Mouse (Mus musculus) limb, embryonic 11.5 days (tissue): Measurements from ENCODE around the gene Unc5cl. TPM values are rescaled to one million over a fixed set of nuclear protein-coding genes. Genes with fewer than 3 reads are reported as not detected.

ENCODE experiments used
- ATAC-seq: fragments of 200-750 bp; cut with Nextera tagmentation; 2 replicates; pipeline ENCODE4 v1.8.0; 2017; ENCODE audit warnings: low read depth; ENCODE audit not compliant: insufficient number of reproducible peaks, low FRiP score, low TSS enrichment
- DNase-seq: peaks from one replicate; pipeline ENCODE4 v3.0.0-alpha.2; 2015; ENCODE audit warnings: low spot score
- H3K27ac ChIP-seq: fragments of 300-500 bp; sonication (generic); replicated peaks from 2 replicates; pipeline ENCODE4 v1.5.1; 2014; ENCODE audit warnings: low read depth, mild to moderate bottlenecking, low read length
- H3K27me3 ChIP-seq: fragments of 300-500 bp; sonication (generic); 2 replicates; pipeline ENCODE4 v1.6.1; 2014; ENCODE audit warnings: mild to moderate bottlenecking, low read length, mixed read lengths; ENCODE audit not compliant: control insufficient read depth, insufficient read depth
- H3K36me3 ChIP-seq: fragments of 300-500 bp; sonication (generic); 2 replicates; pipeline ENCODE4 v1.6.1; 2014; ENCODE audit warnings: mild to moderate bottlenecking, low read length, moderate library complexity, mixed read lengths; ENCODE audit not compliant: control insufficient read depth, insufficient read depth
- H3K4me1 ChIP-seq: fragments of 300-500 bp; sonication (generic); 2 replicates; pipeline ENCODE4 v1.6.1; 2014; ENCODE audit warnings: low read length, mixed read lengths; ENCODE audit not compliant: control insufficient read depth, insufficient read depth
- H3K4me2 ChIP-seq: fragments of 300-500 bp; sonication (generic); 2 replicates; pipeline ENCODE4 v1.6.1; 2014; ENCODE audit warnings: low read depth, mild to moderate bottlenecking, moderate library complexity; ENCODE audit not compliant: severe bottlenecking
- H3K4me3 ChIP-seq: fragments of 300-500 bp; sonication (generic); 2 replicates; pipeline ENCODE4 v1.5.1; 2014; ENCODE audit warnings: low read depth, low read length
- H3K9ac ChIP-seq: fragments of 300-500 bp; sonication (generic); 2 replicates; pipeline ENCODE4 v1.6.1; 2014; ENCODE audit warnings: mild to moderate bottlenecking, low read length
- H3K9me3 ChIP-seq: fragments of 300-500 bp; sonication (generic); 2 replicates; pipeline ENCODE4 v1.6.1; 2016; ENCODE audit warnings: low read length; ENCODE audit not compliant: control insufficient read depth
- WGBS: fragments of 180-500 bp; shearing (Covaris S2); extraction: QIAGEN DNeasy Blood & Tissue Kit; methylation state at CpG from one replicate; pipeline ENCODE4 v1.1.7; 2014; 5-methylcytosine and 5-hydroxymethylcytosine counted together
- polyA plus RNA-seq: library from polyadenylated mRNA; unstranded; fragments of >200 nt; fragmentation: Nextera tagmentation; extraction: Ambion mirVana; gene quantifications from 2 replicates; pipeline ENCODE4 v1.2.1, GENCODE M21; 2014

Unc5cl gene
- polyA plus RNA-seq, 1 experiment from 2014 or later: 0.33 TPM

GRCm38 (mm10) chr17:48416011-48416410, 38.7 kb upstream of the Unc5cl start:
- DNase-seq (no peak), ATAC-seq (no peak)
- WGBS: 89% methylated on average over 7 of the region's 7 CpGs
- H3K4me3 ChIP-seq: no peak overlapping the region
- peaks cover 9% of the 10 kb centered on the region for H3K4me1 ChIP-seq
- peaks cover 4% of the 10 kb centered on the region; the same call in 1 of the 2 replicates for H3K36me3 ChIP-seq
- H3K27ac ChIP-seq: no peak overlapping the region
- no peak overlapping the region for H3K9ac ChIP-seq
- no peaks in the 10 kb centered on the region for H3K9me3 ChIP-seq
- no peak overlapping the region for H3K4me2 ChIP-seq
- H3K27me3 ChIP-seq: no peaks in the 10 kb centered on the region

GRCm38 (mm10) chr17:48416425-48417195, 38.1 kb upstream of the Unc5cl start:
- peaks cover 4% of the 10 kb centered on the region; the same call in 1 of the 2 replicates for H3K36me3 ChIP-seq
- no peaks in the 10 kb centered on the region for H3K9me3 ChIP-seq
- no peak overlapping the region for H3K4me2 ChIP-seq
- no peak overlapping the region for H3K9ac ChIP-seq
- 94% methylated on average over 14 of the region's 14 CpGs for WGBS
- H3K4me1 ChIP-seq: peaks cover 4% of the 10 kb centered on the region; the same call in 1 of the 2 replicates
- DNase-seq (peak; percentile 79), ATAC-seq (peak; percentile 73; the same call in 1 of the 2 replicates)
- H3K27ac ChIP-seq: no peak overlapping the region
- H3K4me3 ChIP-seq: no peak overlapping the region
- no peaks in the 10 kb centered on the region for H3K27me3 ChIP-seq

GRCm38 (mm10) chr17:48417521-48417920, 37.2 kb upstream of the Unc5cl start:
- DNase-seq (no peak), ATAC-seq (no peak)
- 88% methylated on average over 6 of the region's 6 CpGs for WGBS
- Histone ChIP-seq H3K27me3 (no peaks in the 10 kb centered on the region), H3K9ac (no peak overlapping the region), H3K4me1 (no peaks in the 10 kb centered on the region), H3K4me3 (no peak overlapping the region), H3K4me2 (no peak overlapping the region), H3K36me3 (peaks cover 3% of the 10 kb centered on the region; the same call in 1 of the 2 replicates), H3K9me3 (no peaks in the 10 kb centered on the region), H3K27ac (no peak overlapping the region)

GRCm38 (mm10) chr17:48418174-48418573, 36.5 kb upstream of the Unc5cl start:
- Histone ChIP-seq H3K36me3 (peaks cover 3% of the 10 kb centered on the region; the same call in 1 of the 2 replicates), H3K4me2 (no peak overlapping the region), H3K27me3 (no peaks in the 10 kb centered on the region), H3K4me3 (no peak overlapping the region), H3K9me3 (no peaks in the 10 kb centered on the region), H3K27ac (no peak overlapping the region), H3K9ac (no peak overlapping the region), H3K4me1 (no peaks in the 10 kb centered on the region)
- DNase-seq: no peak
- WGBS: 86% methylated on average over 7 of the region's 7 CpGs
- no peak for ATAC-seq

- Histone ChIP-seq H3K9me3 (no peaks in the 10 kb centered on the region), H3K27ac (no peak overlapping the region), H3K4me1 (no peaks in the 10 kb centered on the region), H3K4me2 (no peak overlapping the region), H3K4me3 (no peak overlapping the region), H3K36me3 (peaks cover 3% of the 10 kb centered on the region; the same call in 1 of the 2 replicates), H3K27me3 (no peaks in the 10 kb centered on the region), H3K9ac (no peak overlapping the region)
- WGBS: 89% methylated on average over 1 of the region's 1 CpGs
- no peak for ATAC-seq
- no peak for DNase-seq
Measured at GRCm38 (mm10) chr17:48418781-48419180, 35.9 kb upstream of the Unc5cl start.

- Histone ChIP-seq H3K27ac (no peak overlapping the region), H3K4me2 (no peak overlapping the region), H3K27me3 (no peaks in the 10 kb centered on the region), H3K9me3 (no peaks in the 10 kb centered on the region), H3K36me3 (peaks cover 3% of the 10 kb centered on the region; the same call in 1 of the 2 replicates), H3K4me3 (no peak overlapping the region), H3K4me1 (no peaks in the 10 kb centered on the region), H3K9ac (no peak overlapping the region)
- whole genome bisulfite sequencing: 56% methylated on average over 2 of the region's 2 CpGs
- ATAC-seq: no peak
- no peak for DNase-seq
Measured at GRCm38 (mm10) chr17:48419571-48419970, 35.1 kb upstream of the Unc5cl start.

GRCm38 (mm10) chr17:48424237-48424636, 30.5 kb upstream of the Unc5cl start:
- DNase-seq: no peak
- Histone ChIP-seq H3K4me1 (peaks cover 10% of the 10 kb centered on the region), H3K9ac (no peak overlapping the region), H3K27me3 (no peaks in the 10 kb centered on the region), H3K27ac (no peak overlapping the region), H3K4me3 (no peak overlapping the region), H3K4me2 (no peak overlapping the region), H3K9me3 (no peaks in the 10 kb centered on the region), H3K36me3 (no peaks in the 10 kb centered on the region)
- ATAC-seq: no peak
- 84% methylated on average over 9 of the region's 9 CpGs for WGBS

GRCm38 (mm10) chr17:48425823-48426612, 28.7 kb upstream of the Unc5cl start:
- Histone ChIP-seq H3K4me3 (no peak overlapping the region), H3K4me2 (no peak overlapping the region), H3K27ac (no peak overlapping the region), H3K9me3 (no peaks in the 10 kb centered on the region), H3K27me3 (no peaks in the 10 kb centered on the region), H3K9ac (no peak overlapping the region), H3K36me3 (no peaks in the 10 kb centered on the region), H3K4me1 (peaks cover 10% of the 10 kb centered on the region)
- WGBS: 55% methylated on average over 9 of the region's 9 CpGs
- DNase-seq: no peak
- no peak for ATAC-seq
